ENCODE assay signal across 19 mouse cellular contexts in the genomic region with DNA sequence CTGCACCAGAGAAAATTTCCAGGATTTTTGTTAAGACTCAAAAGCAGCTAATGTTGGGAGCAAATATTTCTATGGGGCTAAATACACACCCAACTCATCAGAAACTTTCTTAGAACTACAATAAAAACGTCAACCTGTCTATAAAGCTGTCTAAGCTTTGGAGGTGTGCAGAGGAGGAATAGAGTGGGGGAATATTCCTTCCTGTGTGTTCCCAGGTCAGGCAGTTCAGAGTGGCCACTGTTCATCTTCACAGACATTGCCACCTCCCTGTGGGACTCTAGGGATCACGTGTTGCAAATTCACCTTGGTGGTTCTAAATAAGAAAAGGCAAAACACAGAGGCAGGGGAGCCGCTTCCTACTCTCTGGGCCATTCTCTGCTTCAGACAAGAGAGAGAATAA.
"Had no signal": no experiment of that assay in that cellular context is flagged by ENCODE, and none has a peak within 500 bp of the region (broad histone marks: within the 10 kb centered on the region; RNA-seq: fewer than 3 reads in every experiment).

No protein-coding gene starts in this region.

- H3K9ac ChIP-seq: liver, embryonic 13.5 days; midbrain, embryonic 13.5 days; neural tube, embryonic 13.5 days had no signal

- H3K4me2 ChIP-seq: liver, embryonic 13.5 days; midbrain, embryonic 13.5 days; neural tube, embryonic 13.5 days had no signal

- H3K27me3 ChIP-seq: liver, embryonic 13.5 days; midbrain, embryonic 13.5 days; neural tube, embryonic 13.5 days had no signal

- H3K27ac ChIP-seq: layer of hippocampus, adult 2 months; liver, embryonic 13.5 days; midbrain, embryonic 13.5 days; neural tube, embryonic 13.5 days; stomach, postnatal 0 days had no signal

- H3K4me3 ChIP-seq: layer of hippocampus, adult 2 months; liver, embryonic 13.5 days; midbrain, embryonic 13.5 days; myocyte; neural tube, embryonic 13.5 days had no signal

- H3K4me1 ChIP-seq: liver, embryonic 13.5 days had no signal

- H3K36me3 ChIP-seq: liver, embryonic 13.5 days; midbrain, embryonic 13.5 days had no signal

- H3K9me3 ChIP-seq: liver, embryonic 13.5 days; midbrain, embryonic 13.5 days; neural tube, embryonic 13.5 days had no signal

- ATAC-seq: midbrain, embryonic 13.5 days; midbrain, embryonic 16.5 days had no signal

- DNase-seq: kidney, adult 18-20 months; kidney, adult 9 months; kidney, postnatal 14 days; layer of hippocampus, adult 9-11 months; liver, embryonic 13.5 days; lung, adult 2 months; lung, postnatal 14 days; lung, postnatal 4 days; right cerebral cortex, postnatal 14 days; right cerebral cortex, postnatal 4 days; thymus, adult 2 months; thymus, postnatal 14 days; thymus, postnatal 4 days had no signal
